Mouse (Mus musculus): Measurements from ENCODE around the gene Slc6a19. TPM values are rescaled to one million over a fixed set of nuclear protein-coding genes. Genes with fewer than 3 reads are reported as not detected.
A peak's percentile ranks its signal among the peaks of the same experiment; 100 is the strongest.

Gene Slc6a19
- polyA plus RNA-seq, 1 experiment = not detected

- Histone ChIP-seq H3K27ac (ENCODE audit: insufficient read depth, low read depth, low read length) (no peak overlapping the region; the same call in 1 of the 2 replicates), H3K4me1 (ENCODE audit: control insufficient read depth, insufficient read depth, low read length) (peaks cover 29% of the 10 kb centered on the region), H3K4me3 (ENCODE audit: insufficient read depth, low read length) (no peak overlapping the region)
- TF ChIP-seq CTCF (IDR thresholded peaks at IDR 0.05; ENCODE audit: low read depth, low read length) (no peak), POLR2A (IDR thresholded peaks at IDR 0.05; ENCODE audit: borderline replicate concordance, low read depth, low read length) (no peak)
These were observed 24.3 kb downstream of the Slc6a19 start for GRCm38 (mm10) chr13:73680394-73680793.

GRCm38 (mm10) chr13:73679311-73679710 lies 25.4 kb downstream of the Slc6a19 start:
- TF ChIP-seq POLR2A (IDR thresholded peaks at IDR 0.05; ENCODE audit: borderline replicate concordance, low read depth, low read length) = no peak
- no peak for TF ChIP-seq CTCF (IDR thresholded peaks at IDR 0.05; ENCODE audit: low read depth, low read length)
- Histone ChIP-seq H3K4me1 (ENCODE audit: control insufficient read depth, insufficient read depth, low read length) (peaks cover 22% of the 10 kb centered on the region), H3K4me3 (ENCODE audit: insufficient read depth, low read length) (no peak overlapping the region), H3K27ac (ENCODE audit: insufficient read depth, low read depth, low read length) (no peak overlapping the region)

- Histone ChIP-seq H3K27ac (ENCODE audit: insufficient read depth, low read depth, low read length) (no peak within 1 kb of the TSS), H3K4me1 (ENCODE audit: control insufficient read depth, insufficient read depth, low read length) (peaks cover 12% of the 10 kb centered on the region), H3K4me3 (ENCODE audit: insufficient read depth, low read length) (no peak within 1 kb of the TSS)
- TF ChIP-seq CTCF (IDR thresholded peaks at IDR 0.05; ENCODE audit: low read depth, low read length) = no peak
- TF ChIP-seq POLR2A (IDR thresholded peaks at IDR 0.05; ENCODE audit: borderline replicate concordance, low read depth, low read length) = no peak
These were observed 26.8 kb downstream of the Slc6a19 start, which contains the start of gene Slc6a18 for GRCm38 (mm10) chr13:73677853-73678252. TSS of gene Slc6a18 (minus strand) at chr13:73678023.

- Histone ChIP-seq H3K27ac (ENCODE audit: insufficient read depth, low read depth, low read length) (no peak overlapping the region), H3K4me3 (ENCODE audit: insufficient read depth, low read length) (no peak overlapping the region), H3K4me1 (ENCODE audit: control insufficient read depth, insufficient read depth, low read length) (peaks cover 3% of the 10 kb centered on the region)
- TF ChIP-seq CTCF (IDR thresholded peaks at IDR 0.05; ENCODE audit: low read depth, low read length) = no peak
- no peak for TF ChIP-seq POLR2A (IDR thresholded peaks at IDR 0.05; ENCODE audit: borderline replicate concordance, low read depth, low read length)
These were observed 29.5 kb downstream of the Slc6a19 start for GRCm38 (mm10) chr13:73675161-73675560.

- no peak overlapping the region for H3K4me3 ChIP-seq (ENCODE audit: insufficient read depth, low read length)
- no peak overlapping the region for H3K27ac ChIP-seq (ENCODE audit: insufficient read depth, low read depth, low read length)
- TF ChIP-seq CTCF (IDR thresholded peaks at IDR 0.05; ENCODE audit: low read depth, low read length) (no peak), POLR2A (IDR thresholded peaks at IDR 0.05; ENCODE audit: borderline replicate concordance, low read depth, low read length) (no peak)
- no peaks in the 10 kb centered on the region for H3K4me1 ChIP-seq (ENCODE audit: control insufficient read depth, insufficient read depth, low read length)
These were observed 44.4 kb downstream of the Slc6a19 start for GRCm38 (mm10) chr13:73660163-73660695.

GRCm38 (mm10) chr13:73658953-73659352 lies 45.7 kb downstream of the Slc6a19 start:
- no peaks in the 10 kb centered on the region for H3K4me1 ChIP-seq (ENCODE audit: control insufficient read depth, insufficient read depth, low read length)
- H3K27ac ChIP-seq (ENCODE audit: insufficient read depth, low read depth, low read length) = no peak overlapping the region
- no peak overlapping the region for H3K4me3 ChIP-seq (ENCODE audit: insufficient read depth, low read length)
- no peak for TF ChIP-seq POLR2A (IDR thresholded peaks at IDR 0.05; ENCODE audit: borderline replicate concordance, low read depth, low read length)
- no peak for TF ChIP-seq CTCF (IDR thresholded peaks at IDR 0.05; ENCODE audit: low read depth, low read length)

GRCm38 (mm10) chr13:73654976-73655375 lies 49.7 kb downstream of the Slc6a19 start:
- no peak overlapping the region for H3K27ac ChIP-seq (ENCODE audit: insufficient read depth, low read depth, low read length)
- TF ChIP-seq POLR2A (IDR thresholded peaks at IDR 0.05; ENCODE audit: borderline replicate concordance, low read depth, low read length) (no peak), CTCF (IDR thresholded peaks at IDR 0.05; ENCODE audit: low read depth, low read length) (no peak)
- H3K4me1 ChIP-seq (ENCODE audit: control insufficient read depth, insufficient read depth, low read length) = no peaks in the 10 kb centered on the region
- H3K4me3 ChIP-seq (ENCODE audit: insufficient read depth, low read length) = no peak overlapping the region

- Histone ChIP-seq H3K4me3 (ENCODE audit: insufficient read depth, low read length) (no peak overlapping the region), H3K27ac (ENCODE audit: insufficient read depth, low read depth, low read length) (no peak overlapping the region), H3K4me1 (ENCODE audit: control insufficient read depth, insufficient read depth, low read length) (no peaks in the 10 kb centered on the region)
- TF ChIP-seq POLR2A (IDR thresholded peaks at IDR 0.05; ENCODE audit: borderline replicate concordance, low read depth, low read length) = no peak
- no peak for TF ChIP-seq CTCF (IDR thresholded peaks at IDR 0.05; ENCODE audit: low read depth, low read length)
These were observed 51.4 kb downstream of the Slc6a19 start for GRCm38 (mm10) chr13:73653266-73653665.

- TF ChIP-seq POLR2A (IDR thresholded peaks at IDR 0.05; ENCODE audit: borderline replicate concordance, low read depth, low read length) = no peak
- peak; percentile 44 for TF ChIP-seq CTCF (IDR thresholded peaks at IDR 0.05; ENCODE audit: low read depth, low read length)
- no peak overlapping the region for H3K4me3 ChIP-seq (ENCODE audit: insufficient read depth, low read length)
- H3K4me1 ChIP-seq (ENCODE audit: control insufficient read depth, insufficient read depth, low read length) = no peaks in the 10 kb centered on the region
- no peak overlapping the region for H3K27ac ChIP-seq (ENCODE audit: insufficient read depth, low read depth, low read length)
These were observed 58.1 kb downstream of the Slc6a19 start for GRCm38 (mm10) chr13:73646397-73647087.

GRCm38 (mm10) chr13:73641296-73641695 lies 63.4 kb downstream of the Slc6a19 start:
- Histone ChIP-seq H3K4me1 (ENCODE audit: control insufficient read depth, insufficient read depth, low read length) (no peaks in the 10 kb centered on the region), H3K27ac (ENCODE audit: insufficient read depth, low read depth, low read length) (no peak overlapping the region), H3K4me3 (ENCODE audit: insufficient read depth, low read length) (no peak overlapping the region)
- no peak for TF ChIP-seq POLR2A (IDR thresholded peaks at IDR 0.05; ENCODE audit: borderline replicate concordance, low read depth, low read length)
- TF ChIP-seq CTCF (IDR thresholded peaks at IDR 0.05; ENCODE audit: low read depth, low read length) = no peak

All from bone marrow macrophage, adult 2 months (primary cell).